Mouse (Mus musculus): ENCODE results near the gene Paqr7.

The Paqr7 gene

DNA sequence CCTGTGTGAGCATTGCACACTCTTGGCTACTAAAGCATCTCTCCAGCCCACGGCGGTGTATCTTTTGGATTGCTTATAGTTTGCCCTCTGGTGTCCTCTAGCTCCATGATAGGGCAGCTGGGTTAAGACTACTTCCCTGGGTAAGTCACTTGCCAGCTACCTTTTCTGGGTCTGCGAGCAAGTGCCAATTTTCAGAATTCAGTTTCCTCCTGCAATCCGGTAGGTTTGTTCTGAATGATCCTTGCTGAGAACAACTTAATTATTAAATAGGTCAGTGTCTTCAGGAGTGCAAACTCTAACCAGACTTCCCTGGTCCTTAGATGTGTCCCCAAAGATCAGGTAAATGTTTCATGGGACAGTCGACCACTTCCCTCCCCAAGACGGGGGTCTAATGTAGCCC is 4.6 kb downstream of the Paqr7 start:
- in situ Hi-C loops (cut with MboI): no loop called here

DNA sequence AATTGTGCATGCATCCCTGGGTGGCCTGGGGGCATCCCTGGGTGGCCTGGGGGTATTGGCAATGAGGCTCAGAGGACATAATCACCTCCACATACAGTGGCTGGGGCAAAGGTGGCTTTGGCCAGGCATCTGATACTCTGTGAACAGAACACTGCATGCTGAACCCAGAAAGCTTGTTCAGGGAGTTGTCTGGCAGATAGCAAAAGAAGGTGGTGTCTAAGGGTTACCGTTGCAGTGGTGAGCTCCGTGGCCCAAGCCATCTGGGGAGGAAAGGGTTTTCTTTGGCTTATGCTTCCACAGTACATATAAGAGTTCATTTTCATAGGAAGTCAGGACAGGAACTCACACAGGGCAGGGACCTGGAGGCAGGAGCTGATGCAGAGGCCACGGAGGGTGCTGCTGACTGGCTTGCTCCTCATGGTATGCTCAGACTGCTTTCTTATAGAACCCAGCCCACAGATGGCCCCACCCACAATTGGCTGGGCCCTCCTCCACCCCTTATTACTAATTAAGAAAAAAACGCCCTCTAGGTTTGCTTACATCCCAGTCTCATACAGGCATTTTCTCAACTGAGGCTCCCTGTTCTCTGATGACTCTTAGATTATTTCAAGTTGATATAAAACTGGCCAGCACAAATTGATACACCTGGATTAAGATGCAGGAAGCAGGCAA is 7.3 kb downstream of the Paqr7 start:
- in situ Hi-C loops (cut with MboI): no loop called here

DNA sequence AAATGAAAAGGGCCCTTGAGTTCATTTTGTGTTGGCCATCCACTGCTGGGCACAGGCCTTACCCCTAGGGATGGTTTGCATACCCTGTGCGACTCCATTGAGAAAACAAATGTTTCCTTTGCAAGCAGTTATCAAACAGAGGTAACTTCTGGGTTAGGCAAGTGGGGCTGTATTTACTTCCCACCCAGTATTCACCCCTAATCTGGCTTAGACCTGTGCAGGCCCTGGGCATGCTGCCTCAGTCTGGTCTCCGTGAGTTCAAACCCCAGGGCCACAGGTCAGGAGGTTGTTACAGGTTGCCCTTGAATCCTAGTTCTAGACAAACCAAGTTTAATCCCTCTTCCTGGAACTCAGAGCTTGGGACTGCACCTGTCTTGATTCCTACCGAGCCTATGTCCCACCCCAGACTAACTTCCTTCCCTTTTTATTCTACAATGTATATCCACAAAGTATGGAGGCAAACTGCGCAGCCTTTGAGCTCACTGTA is 8.8 kb downstream of the Paqr7 start:
- in situ Hi-C loops (cut with MboI): no loop called here

DNA sequence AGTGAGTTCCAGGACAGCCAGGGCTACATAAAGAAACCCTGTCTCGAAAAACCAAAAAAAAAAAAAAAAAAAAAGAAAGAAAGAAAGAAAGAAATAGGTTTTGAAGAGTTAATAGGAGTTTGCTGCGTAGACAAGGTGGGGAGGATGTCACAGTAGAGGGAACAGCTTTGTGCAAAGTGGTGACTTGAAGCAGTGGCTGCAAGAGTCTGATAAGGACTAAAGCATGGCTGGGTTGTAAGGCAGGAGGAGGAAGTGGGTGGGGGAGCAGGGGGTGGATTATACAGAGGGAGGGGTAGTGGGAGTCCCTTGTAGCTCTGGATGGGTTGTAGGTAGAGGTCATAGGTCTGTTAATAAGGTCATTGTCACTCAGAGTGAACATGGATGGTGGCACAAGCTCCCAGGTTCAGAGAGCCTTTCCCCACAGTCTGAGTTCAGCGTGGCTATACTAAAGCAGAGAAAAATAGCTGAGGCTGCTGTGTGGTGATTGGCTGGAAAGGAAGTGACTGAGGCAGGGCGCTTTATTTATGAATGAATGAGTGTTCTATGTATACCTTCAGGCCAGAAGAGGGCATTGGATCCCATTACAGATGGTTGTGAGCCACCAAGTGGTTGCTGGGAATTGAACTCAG is 9.6 kb downstream of the Paqr7 start:
- in situ Hi-C loops (cut with MboI): no loop called here

DNA sequence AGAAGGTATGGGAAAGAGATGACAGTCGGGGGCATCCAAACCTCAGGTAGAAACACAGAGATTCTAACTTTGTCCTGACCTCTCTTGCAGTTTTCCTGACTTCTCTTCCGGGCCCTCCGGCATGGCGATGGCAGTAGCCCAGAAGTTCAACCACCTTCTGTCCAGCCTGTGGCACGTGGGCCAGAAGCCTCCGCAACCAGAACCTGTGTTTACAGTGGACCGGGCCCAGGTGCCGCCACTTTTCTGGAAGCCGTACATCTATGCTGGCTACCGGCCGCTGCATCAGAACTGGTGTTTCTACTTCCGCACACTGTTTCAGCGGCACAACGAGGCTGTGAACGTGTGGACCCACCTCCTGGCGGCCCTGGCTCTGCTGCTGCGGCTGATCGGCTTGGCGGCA is 10.2 kb downstream of the Paqr7 start:
- in situ Hi-C loops (cut with MboI): no loop called here

DNA sequence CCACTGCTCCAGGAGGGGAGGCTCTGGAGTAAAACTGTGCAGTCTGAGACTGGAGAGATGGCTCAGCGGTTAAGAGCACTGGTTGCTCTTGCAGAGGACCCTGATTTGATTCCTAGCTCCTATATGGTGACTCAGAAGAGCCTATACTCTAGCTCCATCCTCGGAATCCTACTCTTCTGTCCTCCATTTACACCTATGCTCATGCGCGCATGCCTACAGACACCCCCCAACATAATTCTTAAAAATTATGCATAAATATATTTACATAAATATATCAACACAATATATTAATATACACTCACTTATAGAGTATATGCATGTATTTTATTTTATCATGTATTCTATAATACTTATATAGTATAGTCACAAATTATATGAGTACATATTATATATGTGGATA is 13.9 kb downstream of the Paqr7 start:
- in situ Hi-C loops (cut with MboI): no loop called here

DNA sequence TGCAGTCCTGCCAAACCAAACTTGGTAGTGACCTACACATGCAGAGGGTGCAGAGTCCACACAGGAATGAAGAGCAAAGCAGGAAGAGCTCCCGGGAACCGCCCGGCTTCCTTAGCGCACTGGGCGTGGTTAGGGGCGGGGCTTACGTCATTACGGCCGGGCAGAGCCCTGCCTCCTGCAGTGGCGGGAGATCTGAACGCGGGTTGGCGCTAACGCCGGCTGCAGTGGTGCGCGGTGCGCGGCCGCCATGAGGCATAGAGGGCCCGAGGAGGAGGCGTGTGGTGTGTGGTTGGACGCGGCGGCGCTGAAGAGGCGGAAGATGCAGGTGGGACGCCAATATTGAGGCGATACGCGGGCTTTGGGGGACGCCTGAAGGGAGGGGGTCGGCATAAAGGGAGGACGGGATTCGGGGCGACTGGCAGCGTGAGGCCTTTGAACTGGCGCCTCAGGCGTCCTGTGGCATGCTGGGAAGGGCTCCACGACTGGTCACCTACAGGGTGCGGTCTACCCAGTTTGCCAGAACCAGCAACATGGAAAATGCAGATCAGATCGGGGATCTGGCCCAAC is 14.4 kb downstream of the Paqr7 start, which contains the start of gene Aunip:
Gene Aunip, plus strand, starts transcription at position 155 of the 567 bp plus-strand sequence.
- in situ Hi-C loops (cut with MboI): no loop called here

DNA sequence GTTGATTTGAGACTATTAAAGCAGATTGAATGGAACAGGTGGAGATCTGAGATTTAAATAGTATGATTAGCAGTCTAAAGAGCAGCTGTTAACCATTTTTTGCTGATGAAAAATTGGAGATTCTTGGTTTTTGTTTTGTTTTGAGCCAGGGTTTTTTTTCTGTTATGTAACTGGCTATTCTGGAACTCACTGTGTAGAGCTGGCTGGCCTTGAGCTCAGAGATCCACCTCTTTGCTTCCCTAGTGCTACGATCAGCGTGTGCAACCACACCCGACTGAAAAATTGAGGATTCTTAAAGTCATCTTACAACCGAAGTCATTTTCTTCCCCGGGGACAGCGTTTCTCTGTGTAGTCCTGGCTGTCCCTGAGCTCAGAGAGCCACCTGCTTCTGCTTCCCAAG is 15.2 kb downstream of the Paqr7 start:
- in situ Hi-C loops (cut with MboI): no loop called here

DNA sequence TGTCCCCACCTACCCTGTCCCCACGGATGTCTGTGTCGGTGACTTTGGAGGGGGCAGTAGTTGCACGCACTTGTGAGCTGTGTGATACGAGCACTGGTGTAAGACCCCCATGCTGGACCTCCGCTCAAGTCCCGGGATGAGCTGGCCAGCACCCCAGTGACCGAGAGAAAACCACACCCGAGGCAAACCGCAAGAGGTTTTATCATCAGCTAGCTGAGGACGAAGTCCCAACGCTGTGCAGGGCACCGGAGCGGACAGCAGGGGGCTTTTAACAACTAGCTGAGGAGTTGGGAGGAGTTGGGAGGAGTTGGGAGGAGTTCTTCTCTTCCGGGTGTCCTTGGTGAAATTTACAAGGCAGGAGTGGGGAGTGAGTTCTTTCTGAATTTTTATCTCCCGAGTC is 16.3 kb downstream of the Paqr7 start:
- in situ Hi-C loops (cut with MboI): no loop called here

DNA sequence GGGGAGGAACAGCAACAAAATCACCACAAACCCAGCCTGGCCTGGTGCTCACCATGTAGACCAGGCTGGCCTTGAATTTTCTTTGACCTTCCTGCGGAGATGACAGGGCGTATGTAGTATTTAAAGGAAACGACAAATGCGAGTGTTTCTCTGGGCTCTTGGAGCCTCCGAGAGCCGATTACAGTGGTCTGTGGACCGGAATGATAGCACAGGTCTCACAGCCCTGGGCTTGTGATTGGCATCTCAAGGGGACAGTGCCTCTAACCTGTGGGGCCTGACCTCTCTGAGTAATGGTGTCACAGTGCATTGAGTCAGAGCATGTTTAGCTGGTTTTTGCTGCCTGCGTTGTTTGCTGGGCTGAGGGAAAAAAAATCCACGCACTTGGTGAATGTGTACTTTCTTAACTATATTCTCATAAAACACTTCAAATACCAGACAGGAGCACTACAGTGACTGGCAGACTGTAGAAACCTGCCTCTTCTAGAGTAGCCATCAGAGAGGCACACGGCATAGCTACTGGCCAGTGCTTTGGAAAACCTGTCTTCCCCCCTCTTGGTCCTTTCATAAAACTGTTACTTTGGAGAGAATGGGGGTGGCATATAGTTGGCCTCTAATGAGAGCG is 17.9 kb downstream of the Paqr7 start:
- in situ Hi-C loops (cut with MboI): no loop called here

DNA sequence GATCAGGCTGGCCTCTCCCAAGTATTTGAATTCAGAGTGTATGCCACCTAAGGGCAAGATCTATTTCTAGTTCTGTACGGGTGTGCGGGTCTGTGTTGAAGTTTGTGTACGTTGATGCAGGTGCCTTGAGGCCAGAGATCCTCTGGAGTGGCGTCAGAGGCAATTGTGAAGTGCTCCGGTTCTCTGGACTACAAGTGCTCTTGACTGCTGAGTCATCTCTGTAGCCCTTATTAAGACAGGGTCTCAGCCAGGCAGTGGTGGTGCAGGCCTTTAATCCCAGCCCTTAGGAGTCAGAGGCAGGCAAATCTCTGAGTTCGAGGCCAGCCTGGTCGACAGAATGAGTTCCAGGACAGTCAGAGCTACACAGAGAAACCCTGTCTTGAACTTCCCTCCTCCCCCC is 19.1 kb downstream of the Paqr7 start:
- in situ Hi-C loops (cut with MboI): no loop called here

DNA sequence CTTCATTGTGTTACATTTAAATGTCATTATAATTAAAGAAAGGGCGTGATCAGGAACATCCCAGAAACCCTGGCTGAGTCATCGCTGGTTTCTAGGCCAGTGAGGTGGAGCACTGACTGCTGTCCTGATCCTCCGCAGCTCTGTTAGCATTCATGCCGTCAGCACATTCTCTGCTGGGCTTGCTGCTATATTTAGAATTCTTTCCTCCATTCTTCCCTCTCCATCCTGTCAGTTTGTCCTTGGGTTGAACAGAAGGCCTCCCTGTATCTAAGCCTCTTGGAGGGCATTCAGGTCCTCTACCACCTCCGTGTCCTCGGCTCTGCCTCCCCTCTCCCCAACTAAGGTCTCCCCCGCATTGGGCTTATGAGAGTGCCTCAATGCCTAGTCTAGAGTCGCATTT is 20.5 kb downstream of the Paqr7 start:
- in situ Hi-C loops (cut with MboI): no loop called here

DNA sequence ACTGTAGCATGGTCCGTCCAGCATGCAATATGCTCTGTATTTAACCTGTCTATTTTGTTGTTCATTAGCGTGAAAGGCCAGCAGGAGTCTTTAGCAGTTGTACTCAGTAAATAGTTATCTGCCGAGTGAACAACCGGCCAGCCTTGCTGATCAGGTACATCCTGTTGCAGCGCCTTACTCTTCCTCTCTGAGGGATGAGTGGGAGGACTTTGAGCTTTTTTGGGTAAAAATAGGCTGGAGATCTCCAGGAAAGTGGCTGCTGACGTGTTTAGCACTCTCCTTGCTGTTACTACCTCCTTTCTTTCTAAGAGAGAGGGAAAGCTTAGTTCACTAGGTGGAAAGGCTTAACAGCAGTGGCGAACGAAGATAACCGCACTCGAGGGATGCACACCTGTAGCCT is 21.2 kb downstream of the Paqr7 start:
- in situ Hi-C loops (cut with MboI): no loop called here

DNA sequence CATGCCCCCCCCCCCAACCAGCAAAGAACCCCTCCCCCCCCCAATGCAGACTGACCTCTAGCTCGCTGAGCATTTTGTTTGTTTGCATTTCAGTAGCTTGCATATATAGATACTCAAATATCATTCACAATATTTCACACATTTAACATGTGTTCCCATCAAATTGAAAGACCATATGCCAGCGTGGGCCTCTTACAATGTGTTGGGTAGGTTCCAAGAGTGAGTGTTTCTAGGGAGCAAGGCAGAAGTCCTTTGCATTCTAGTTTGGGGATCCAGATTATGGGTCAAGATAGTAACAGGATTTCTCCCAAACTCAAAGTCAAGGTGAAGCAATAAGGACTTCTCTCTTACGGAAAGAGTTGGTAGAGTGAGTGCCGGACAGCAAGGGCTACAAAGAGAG is 22.0 kb downstream of the Paqr7 start:
- in situ Hi-C loops (cut with MboI): no loop called here

DNA sequence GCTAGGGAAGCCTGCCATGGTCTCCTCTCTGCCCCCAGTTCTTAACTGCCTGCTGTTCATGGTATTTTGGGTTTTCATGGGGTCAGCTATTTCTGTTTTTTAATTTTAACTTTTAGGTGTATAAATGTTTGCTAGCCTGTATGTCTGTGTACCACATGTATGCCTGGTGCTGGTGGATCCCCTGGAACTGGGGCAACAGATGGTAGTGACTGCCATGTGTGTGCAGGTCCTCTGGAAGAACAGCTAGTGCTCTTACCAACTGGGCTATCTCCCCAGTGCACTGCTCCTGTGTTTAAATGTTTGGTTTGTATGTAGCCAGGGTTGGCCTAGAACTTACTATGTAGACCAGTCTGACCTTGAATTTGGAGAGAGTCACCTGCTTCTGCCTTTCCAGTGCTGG is 22.8 kb downstream of the Paqr7 start:
- in situ Hi-C loops (cut with MboI): no loop called here

DNA sequence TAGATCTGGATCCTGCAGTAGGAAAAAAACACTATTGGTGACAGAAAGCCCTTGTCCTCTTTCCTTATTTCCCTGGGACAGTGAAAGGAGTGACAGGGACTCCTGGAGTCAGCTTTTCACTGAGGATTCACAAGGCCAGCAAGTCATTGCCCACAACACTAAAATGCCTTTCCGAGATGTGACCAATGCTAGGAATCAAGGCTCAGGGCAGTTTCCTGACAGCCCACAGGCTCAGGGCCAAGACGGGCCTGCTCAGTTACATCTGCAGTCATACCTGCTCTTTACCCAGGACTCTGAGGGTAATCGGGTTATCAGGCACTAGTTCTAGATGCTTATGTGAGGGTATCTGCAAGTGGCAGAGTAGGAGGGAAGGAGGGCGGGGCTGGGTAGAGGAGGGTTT is 26.9 kb downstream of the Paqr7 start:
- in situ Hi-C loops (cut with MboI): no loop called here

DNA sequence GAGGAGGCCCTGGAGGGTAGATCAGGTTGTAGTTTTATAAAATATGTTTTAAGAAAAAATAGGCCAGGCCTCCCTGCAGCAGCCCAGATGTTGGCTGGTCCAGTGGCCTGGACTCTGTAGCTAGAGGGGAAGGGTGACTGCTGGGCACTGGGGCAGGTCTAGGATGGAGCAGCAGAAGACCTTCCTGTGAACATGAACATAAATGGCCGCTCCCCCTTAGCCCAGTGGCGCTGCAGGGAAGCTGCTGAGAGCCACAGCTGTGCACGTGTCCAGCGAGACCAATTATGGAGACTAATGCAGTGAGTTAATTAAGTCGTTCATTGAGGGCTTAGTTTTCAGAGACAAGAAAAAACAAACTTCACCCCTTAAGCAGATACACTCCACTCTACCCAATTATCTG is 29.3 kb downstream of the Paqr7 start:
- in situ Hi-C loops (cut with MboI): no loop called here

DNA sequence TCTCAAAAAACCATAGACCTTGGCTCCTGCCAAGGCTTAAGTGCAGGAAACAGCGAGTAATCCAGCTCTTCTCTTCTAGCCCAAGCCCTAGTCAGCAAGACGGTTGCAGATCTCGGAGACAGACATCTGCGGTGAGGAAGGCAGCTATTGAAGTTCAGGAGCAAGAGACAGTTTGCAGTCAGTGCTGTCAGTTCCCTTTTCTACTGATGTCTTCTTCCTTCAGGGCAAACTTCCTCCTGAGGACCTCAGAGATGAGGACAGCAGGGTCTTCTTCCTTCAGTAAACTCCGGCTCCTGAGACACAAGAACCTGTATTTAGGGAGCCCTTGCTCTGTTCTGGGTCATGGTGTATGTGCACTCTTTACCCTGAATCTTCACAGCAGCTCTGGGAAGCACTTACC is 29.7 kb downstream of the Paqr7 start:
- in situ Hi-C loops (cut with MboI): no loop called here

DNA sequence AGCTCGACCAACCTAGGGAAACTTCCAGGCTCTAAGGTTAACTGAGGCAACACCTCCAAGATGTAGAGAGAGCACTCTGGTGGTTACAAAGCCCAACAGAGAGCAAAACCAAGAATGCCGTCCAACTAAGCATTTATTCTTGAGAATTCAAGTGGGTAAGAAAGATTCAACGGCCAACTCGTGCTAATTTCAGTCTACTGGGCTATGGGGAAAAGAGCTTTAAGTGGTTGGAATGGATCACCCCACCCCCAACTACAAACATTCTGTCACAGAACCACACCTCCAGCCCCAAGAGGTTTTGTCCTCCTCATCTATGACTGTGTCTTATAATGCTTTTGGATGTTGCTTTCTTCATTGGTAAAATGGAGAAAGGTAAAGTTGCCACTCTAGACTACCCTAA is 36.4 kb downstream of the Paqr7 start:
- in situ Hi-C loops (cut with MboI): no loop called here

DNA sequence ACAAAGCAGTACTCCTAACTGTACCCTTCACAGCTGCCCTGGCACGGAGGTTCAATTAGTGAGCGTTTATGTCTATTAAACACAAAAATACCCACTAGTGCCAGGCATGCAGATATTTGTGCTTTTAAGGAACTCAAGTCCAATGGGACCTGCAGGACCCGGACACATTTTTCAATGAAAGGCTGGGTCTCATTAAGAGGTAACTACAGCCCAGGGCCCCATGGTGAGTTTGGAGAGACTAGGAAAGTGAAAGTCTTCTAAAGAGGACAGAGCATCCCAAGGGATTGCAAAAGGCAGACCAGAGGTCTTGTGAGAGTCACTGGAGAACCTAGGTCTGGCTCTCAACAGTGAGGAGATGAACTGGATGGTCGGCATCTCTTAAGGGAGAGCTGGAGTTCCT is 36.9 kb downstream of the Paqr7 start:
- in situ Hi-C loops (cut with MboI): no loop called here

DNA sequence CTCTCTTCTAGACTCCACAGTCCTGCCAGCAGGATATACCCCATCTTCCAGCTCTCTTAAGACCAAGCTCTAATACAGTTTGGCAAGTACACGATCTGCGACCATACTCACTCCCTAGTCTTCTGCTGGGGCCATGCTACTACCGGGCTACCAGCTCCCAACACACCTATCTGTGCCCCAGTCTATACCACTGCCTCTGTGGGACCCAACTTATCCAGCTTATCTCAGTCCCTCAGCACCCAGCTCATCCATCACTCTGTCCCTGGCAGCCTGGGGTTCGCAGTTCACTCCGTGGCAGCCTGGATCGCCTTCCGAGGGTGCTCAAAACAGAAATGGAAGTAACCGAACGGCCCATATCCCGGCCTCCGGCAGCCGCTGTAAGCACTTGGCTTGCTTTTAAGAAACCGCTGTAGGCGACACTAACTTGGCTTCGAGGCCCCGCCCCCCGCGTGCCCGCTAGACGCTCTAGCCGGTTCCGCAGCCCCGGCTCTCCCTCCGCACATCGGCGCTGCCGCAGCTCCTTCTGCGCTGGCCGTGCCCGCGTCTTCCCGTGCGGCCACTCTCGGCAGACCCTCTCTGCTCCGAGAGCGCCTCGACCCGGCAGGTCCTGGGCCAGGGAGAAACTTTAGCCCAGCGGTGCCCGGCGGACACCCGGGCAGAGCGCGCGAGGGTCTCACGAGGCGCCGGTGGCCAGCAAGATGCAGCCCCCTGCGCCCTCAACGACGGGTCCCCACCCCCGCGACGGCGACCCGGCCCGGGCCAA is 37.8 kb downstream of the Paqr7 start:
- in situ Hi-C loops (cut with MboI): no loop called here
